Mouse (Mus musculus) heart, embryonic 10.5 days (tissue): Measurements from ENCODE around the gene St6galnac4. TPM values are rescaled to one million over a fixed set of nuclear protein-coding genes. Genes with fewer than 3 reads are reported as not detected.

Source experiments
- DNase-seq: peaks from one replicate; pipeline ENCODE4 v3.0.0-alpha.2; 2017; ENCODE audit warnings: low spot score
- H3K27ac ChIP-seq: fragments of 300-500 bp; sonication (generic); 2 replicates; pipeline ENCODE4 v1.5.1; 2016; ENCODE audit warnings: mild to moderate bottlenecking
- H3K27me3 ChIP-seq: fragments of 300-500 bp; sonication (generic); 2 replicates; pipeline ENCODE4 v1.6.1; 2016; ENCODE audit warnings: mild to moderate bottlenecking; ENCODE audit not compliant: poor library complexity, insufficient read depth, severe bottlenecking
- H3K36me3 ChIP-seq: fragments of 300-500 bp; sonication (generic); 2 replicates; pipeline ENCODE4 v1.6.1; 2016; ENCODE audit warnings: mild to moderate bottlenecking, moderate library complexity
- H3K4me1 ChIP-seq: fragments of 300-500 bp; sonication (generic); 2 replicates; pipeline ENCODE4 v1.6.1; 2016; ENCODE audit warnings: mild to moderate bottlenecking
- H3K4me3 ChIP-seq: fragments of 300-500 bp; sonication (generic); 2 replicates; pipeline ENCODE4 v1.5.1; 2016; ENCODE audit warnings: mild to moderate bottlenecking, moderate library complexity
- H3K9me3 ChIP-seq: fragments of 300-500 bp; sonication (generic); 2 replicates; pipeline ENCODE4 v1.6.1; 2016; ENCODE audit warnings: mild to moderate bottlenecking, moderate library complexity
- WGBS: fragments of 180-500 bp; shearing (Covaris S2); methylation state at CpG from one replicate; pipeline ENCODE4 v1.1.7; 2016; 5-methylcytosine and 5-hydroxymethylcytosine counted together
- polyA plus RNA-seq: library from polyadenylated mRNA; unstranded; fragments of >200 nt; fragmentation: Nextera tagmentation; extraction: Ambion mirVana; gene quantifications from 2 replicates; pipeline ENCODE4 v1.2.1, GENCODE M21; 2016

Gene St6galnac4
- polyA plus RNA-seq, 1 experiment from 2014 or later, result 39.8 TPM

DNA sequence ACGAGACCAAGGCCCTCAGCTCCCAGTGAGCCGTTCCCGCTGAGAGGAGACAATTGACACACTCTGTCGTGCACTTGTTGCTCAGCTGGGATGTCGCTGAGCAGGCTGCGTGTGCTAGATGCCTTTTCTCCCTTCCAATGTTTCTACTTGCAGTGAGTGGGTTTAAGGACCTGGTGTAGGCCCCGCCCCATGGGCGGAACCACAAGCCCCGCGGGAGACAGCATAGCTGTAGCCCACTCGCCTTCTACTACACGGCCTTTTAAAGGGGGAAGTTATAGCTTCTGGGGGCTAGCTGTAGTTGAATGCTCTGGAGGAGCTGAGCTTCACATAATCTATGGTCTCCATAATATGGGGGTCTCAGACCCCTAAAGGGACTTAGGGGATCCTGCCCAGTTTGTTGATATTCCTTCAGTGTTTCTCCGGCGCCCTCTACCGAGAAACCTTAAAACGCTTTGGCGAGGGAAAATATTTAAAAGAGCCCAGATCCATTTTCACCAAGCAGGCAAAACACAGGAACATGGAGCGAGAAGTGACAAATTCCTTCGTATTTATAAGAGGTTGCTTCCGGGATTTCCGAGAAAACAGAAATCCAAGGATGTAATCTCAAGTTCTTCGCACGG lies 23.8 kb downstream of the St6galnac4 start:
- H3K27ac ChIP-seq, result peak overlapping the region; percentile 81
- peak; percentile 80 for DNase-seq

DNA sequence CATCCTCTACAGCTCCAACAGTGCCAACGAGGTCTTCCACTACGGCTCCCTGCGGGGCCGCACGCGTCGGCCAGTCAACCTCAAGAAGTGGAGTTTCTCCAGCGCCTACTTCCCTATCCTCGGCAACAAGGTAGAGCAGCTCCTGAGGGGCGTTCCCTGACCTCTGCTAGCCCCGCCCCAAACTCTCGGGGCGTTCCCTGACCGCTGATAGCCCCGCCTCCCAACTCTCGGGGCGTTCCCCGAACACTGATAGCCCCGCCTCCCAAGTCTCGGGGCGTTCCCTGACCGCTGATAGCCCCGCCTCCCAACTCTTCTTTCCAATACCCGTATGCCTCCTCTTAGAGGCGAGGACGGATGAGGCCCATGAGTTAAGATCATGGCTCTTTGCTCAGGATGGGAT lies 25.4 kb downstream of the St6galnac4 start:
- WGBS, result 69% methylated on average over 26 of the region's 26 CpGs
- H3K36me3 ChIP-seq, result peaks cover 44% of the 10 kb centered on the region
- H3K4me1 ChIP-seq, result peaks cover 55% of the 10 kb centered on the region
- no peak overlapping the region for H3K4me3 ChIP-seq
- no peaks in the 10 kb centered on the region for H3K9me3 ChIP-seq
- H3K27ac ChIP-seq, result no peak overlapping the region; the same call in 1 of the 2 replicates
- H3K27me3 ChIP-seq, result no peaks in the 10 kb centered on the region
- peak; percentile 84 for DNase-seq

More for the DNA sequence above, 23.8 kb downstream of the St6galnac4 start:
- 11% methylated on average over 23 of the region's 23 CpGs for WGBS
- peaks cover 29% of the 10 kb centered on the region for H3K36me3 ChIP-seq
- H3K4me3 ChIP-seq, result peak overlapping the region; percentile 56
- H3K27me3 ChIP-seq, result no peaks in the 10 kb centered on the region
- H3K9me3 ChIP-seq, result no peaks in the 10 kb centered on the region
- H3K4me1 ChIP-seq, result peaks cover 64% of the 10 kb centered on the region

DNA sequence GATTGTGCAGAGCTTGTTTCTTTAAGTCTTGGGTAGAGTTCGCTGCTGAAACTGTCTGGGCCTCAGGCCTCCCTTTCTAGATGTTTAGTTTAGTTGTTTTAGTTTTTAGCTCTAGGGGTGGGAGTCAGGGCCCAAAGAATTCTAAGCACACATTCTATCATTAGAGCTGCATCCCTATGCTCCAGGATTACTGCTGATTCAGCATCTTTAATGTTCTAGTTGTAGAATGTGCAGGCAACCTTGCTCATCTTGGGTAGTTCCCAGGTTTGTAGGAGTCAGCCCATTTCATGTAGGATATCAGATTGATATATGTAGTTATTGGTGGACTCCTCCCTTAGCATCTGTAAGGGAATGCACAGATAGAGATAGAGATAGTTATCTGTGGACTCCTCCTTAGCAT lies 30.2 kb downstream of the St6galnac4 start:
- Histone ChIP-seq H3K9me3 (no peaks in the 10 kb centered on the region), H3K27me3 (no peaks in the 10 kb centered on the region), H3K27ac (no peak overlapping the region), H3K4me3 (no peak overlapping the region), H3K4me1 (peaks cover 49% of the 10 kb centered on the region), H3K36me3 (peaks cover 63% of the 10 kb centered on the region)
- WGBS, result 97% methylated on average over 1 of the region's 1 CpGs
- no peak for DNase-seq

- WGBS, result 94% methylated on average over 4 of the region's 4 CpGs
- H3K4me1 ChIP-seq, result peaks cover 49% of the 10 kb centered on the region
- no peaks in the 10 kb centered on the region for H3K9me3 ChIP-seq
- no peak for DNase-seq
- peaks cover 59% of the 10 kb centered on the region for H3K36me3 ChIP-seq
- no peak overlapping the region for H3K27ac ChIP-seq
- H3K27me3 ChIP-seq, result no peaks in the 10 kb centered on the region
- H3K4me3 ChIP-seq, result no peak overlapping the region
Measured at GRCm38 (mm10) chr2:32617601-32618000, 30.7 kb downstream of the St6galnac4 start.

DNA sequence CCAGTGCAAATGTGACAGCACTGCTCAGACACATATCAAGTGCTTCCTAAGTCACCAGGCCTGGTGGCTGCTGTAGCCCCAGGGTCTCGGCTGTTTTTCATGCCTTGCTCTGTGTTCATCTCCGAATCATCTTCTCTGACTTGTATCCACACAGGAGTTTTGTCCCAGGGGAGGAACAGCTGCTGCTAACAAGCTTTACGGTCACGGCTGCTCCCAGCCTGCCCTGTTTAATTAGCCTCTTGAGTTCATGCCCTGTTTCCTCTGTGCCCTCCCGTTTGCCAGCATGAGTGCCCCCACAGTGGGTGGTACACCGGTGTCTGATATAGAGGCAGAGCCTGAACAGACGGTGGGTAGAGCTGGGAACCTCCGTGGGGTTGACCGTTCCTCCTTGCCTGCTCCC lies 31.2 kb downstream of the St6galnac4 start:
- Histone ChIP-seq H3K36me3 (peaks cover 57% of the 10 kb centered on the region), H3K27ac (peak overlapping the region; percentile 32; the same call in 1 of the 2 replicates), H3K27me3 (no peaks in the 10 kb centered on the region), H3K4me3 (no peak overlapping the region), H3K4me1 (peaks cover 53% of the 10 kb centered on the region), H3K9me3 (no peaks in the 10 kb centered on the region)
- WGBS, result 84% methylated on average over 9 of the region's 9 CpGs
- DNase-seq, result no peak

GRCm38 (mm10) chr2:32620682-32621516 lies 34.0 kb downstream of the St6galnac4 start:
- no peaks in the 10 kb centered on the region for H3K27me3 ChIP-seq
- peak overlapping the region; percentile 90 for H3K27ac ChIP-seq
- H3K4me3 ChIP-seq, result peak overlapping the region; percentile 38
- 11% methylated on average over 4 of the region's 4 CpGs for WGBS
- H3K4me1 ChIP-seq, result peaks cover 70% of the 10 kb centered on the region
- peak; percentile 94 for DNase-seq
- H3K9me3 ChIP-seq, result no peaks in the 10 kb centered on the region
- peaks cover 36% of the 10 kb centered on the region for H3K36me3 ChIP-seq

DNA sequence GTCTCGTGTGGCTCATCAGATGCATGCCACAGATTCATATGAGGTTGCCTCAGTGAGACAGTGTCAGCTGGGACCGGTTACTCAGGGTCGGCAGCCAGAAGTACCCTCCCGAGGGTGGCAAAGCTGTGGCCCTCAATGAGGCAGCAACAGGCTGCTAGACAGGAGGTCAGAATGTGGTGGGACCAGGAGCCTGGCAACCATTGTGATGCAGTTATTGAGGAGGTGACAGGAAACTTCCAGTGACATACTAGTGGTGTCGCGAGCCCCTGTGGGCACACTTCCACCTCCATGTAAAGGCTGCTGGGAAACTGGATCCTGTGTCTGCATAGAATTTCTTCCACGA lies 34.6 kb downstream of the St6galnac4 start, which contains the start of gene Ak1:
Ak1 (plus strand) TSS at position 242 of the 343 bp plus-strand sequence.
- H3K27me3 ChIP-seq, result no peaks in the 10 kb centered on the region
- peak within 1 kb of the TSS; percentile 90 for H3K27ac ChIP-seq
- H3K9me3 ChIP-seq, result no peaks in the 10 kb centered on the region
- 7% methylated on average over 7 of the region's 7 CpGs for WGBS
- no peak for DNase-seq
- H3K4me3 ChIP-seq, result peak within 1 kb of the TSS; percentile 38
- peaks cover 76% of the 10 kb centered on the region for H3K4me1 ChIP-seq
- H3K36me3 ChIP-seq, result peaks cover 31% of the 10 kb centered on the region

- Histone ChIP-seq H3K27ac (peak overlapping the region; percentile 91), H3K4me1 (peaks cover 91% of the 10 kb centered on the region), H3K36me3 (peaks cover 4% of the 10 kb centered on the region; the same call in 1 of the 2 replicates), H3K4me3 (0 out of 2 replicates have a peak overlapping the region, but pooled peaks have one; percentile 53), H3K27me3 (no peaks in the 10 kb centered on the region), H3K9me3 (no peaks in the 10 kb centered on the region)
- DNase-seq, result no peak
- 58% methylated on average over 5 of the region's 5 CpGs for whole genome bisulfite sequencing
Measured at GRCm38 (mm10) chr2:32624111-32624748, 37.3 kb downstream of the St6galnac4 start.

DNA sequence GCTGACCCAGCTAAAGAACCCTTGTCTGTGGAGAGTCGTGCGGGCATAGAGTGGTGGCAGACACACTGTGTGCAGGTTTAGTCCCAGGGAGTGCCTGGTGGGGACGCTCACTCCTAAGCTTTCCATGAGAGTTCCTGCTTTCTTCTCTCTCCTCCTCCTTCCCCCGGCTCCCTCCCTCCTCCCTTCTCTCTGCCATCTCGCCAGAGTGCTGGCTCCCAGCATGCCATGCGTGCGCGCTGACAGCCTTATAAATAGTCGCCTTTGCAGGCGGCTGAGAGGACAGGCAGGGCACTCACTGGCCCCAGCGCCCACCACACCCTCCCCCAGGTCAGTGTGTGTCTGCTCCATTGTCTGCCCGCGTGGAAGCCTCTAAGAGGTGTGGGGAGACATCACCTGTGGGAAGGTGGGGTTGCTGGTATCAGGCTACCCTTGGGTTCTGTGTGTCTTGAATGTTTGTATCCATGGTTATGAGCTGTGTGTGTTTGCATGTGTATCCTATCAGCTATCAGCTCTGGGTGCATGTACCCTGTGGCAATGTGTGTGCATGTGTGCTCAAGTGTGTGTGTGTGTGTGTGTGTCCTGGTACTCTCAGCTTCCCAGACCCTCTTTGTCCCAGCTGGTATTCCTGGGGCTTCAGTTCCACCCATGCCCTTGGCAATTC lies 38.4 kb downstream of the St6galnac4 start:
- no peaks in the 10 kb centered on the region for H3K27me3 ChIP-seq
- 3% methylated on average over 13 of the region's 13 CpGs for WGBS
- peak overlapping the region; percentile 53 for H3K4me3 ChIP-seq
- H3K9me3 ChIP-seq, result no peaks in the 10 kb centered on the region
- H3K4me1 ChIP-seq, result peaks cover 91% of the 10 kb centered on the region
- peak; percentile 93 for DNase-seq
- peaks cover 11% of the 10 kb centered on the region; the same call in 1 of the 2 replicates for H3K36me3 ChIP-seq
- peak overlapping the region; percentile 91 for H3K27ac ChIP-seq

DNA sequence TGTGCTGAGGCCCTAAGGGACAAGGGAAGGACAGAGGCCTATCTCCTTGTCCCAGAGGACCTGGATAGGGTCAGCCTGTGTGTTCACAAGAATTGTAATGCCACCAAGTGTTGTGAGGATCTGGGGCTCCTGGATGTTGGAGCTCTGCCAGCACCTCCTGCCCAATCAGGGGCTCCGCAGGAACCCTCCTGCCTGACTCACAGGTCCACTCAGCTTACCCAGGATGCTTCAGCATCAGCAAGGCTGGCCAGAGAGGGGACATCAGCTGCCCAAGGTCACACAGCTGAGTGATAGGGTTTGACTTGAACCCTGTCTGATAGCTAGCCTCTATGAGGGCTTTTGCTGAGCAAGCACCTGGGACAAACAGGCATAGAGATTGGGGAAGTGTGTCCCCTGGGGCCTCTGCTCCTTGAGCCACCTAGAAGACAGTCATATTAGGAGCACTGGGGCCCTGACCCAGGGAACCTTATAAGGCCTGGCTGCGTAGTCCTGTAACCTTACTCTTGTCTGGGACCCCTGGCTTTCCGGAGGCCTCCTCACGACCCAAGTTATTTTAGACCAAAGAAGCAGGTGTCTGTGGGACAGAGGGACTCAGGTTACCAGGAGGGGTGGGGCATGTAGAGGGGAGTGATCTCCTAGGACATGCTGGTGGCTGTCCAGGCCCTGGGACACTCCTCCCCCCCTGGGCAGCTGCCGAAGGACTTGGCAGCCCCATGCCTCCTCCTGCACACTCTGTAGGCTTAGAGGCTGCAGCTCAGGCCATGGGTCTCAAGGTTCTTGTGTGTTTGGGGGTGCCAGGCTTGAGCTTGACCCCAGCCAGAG lies 39.2 kb downstream of the St6galnac4 start:
- H3K36me3 ChIP-seq, result peaks cover 17% of the 10 kb centered on the region
- H3K4me3 ChIP-seq, result peak overlapping the region; percentile 53
- H3K27me3 ChIP-seq, result no peaks in the 10 kb centered on the region
- peaks cover 87% of the 10 kb centered on the region for H3K4me1 ChIP-seq
- WGBS, result 19% methylated on average over 5 of the region's 5 CpGs
- no peak for DNase-seq
- H3K27ac ChIP-seq, result peak overlapping the region; percentile 91
- no peaks in the 10 kb centered on the region for H3K9me3 ChIP-seq

DNA sequence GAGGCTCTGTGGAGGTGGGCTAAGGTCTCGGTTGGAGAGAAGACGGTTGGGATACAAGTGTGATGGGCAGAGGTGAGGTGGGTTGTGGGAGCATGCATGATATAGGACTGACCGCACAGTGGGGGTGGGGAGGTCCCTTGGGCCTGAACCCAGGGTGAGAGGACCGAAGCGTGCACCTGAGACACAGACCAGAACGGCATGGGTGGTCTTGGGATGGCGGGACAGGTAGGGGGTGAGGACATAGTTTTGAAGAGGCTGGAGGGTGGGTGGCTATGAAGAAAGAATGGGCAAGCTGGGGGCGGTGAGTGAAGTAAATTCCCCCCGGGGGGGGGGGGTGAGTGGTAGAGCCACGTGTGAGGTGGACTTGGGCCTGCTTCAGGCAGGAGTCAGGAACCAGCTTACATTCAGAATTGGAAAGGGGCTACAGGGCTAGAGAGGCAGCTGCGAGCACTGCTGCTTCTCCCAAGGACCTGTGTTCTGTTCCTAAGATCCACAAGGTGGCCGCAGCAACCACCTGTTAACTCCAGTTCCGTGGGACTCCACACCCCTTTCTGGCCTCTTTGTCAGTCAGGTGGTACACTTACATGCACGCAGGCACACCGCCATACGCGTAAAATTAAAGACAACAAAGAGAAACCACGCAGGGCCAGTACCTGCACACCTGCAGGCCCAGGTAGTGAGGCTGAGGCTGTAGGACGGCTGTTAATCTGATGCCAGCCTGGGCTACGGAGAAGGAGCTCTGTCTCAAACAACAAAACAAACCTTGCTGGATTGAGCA lies 40.6 kb downstream of the St6galnac4 start:
- no peaks in the 10 kb centered on the region for H3K27me3 ChIP-seq
- 56% methylated on average over 20 of the region's 20 CpGs for WGBS

More for the DNA sequence above, 40.6 kb downstream of the St6galnac4 start:
- DNase-seq, result no peak
- Histone ChIP-seq H3K9me3 (no peaks in the 10 kb centered on the region), H3K36me3 (peaks cover 27% of the 10 kb centered on the region), H3K4me3 (peak overlapping the region; percentile 53), H3K27ac (peak overlapping the region; percentile 91), H3K4me1 (peaks cover 82% of the 10 kb centered on the region)
